ENCODE assay signal across 23 mouse cellular contexts in genomic region chr16:30709501-30709900, GRCm38 (mm10).
DNase-seq lines count a peak whose midpoint lies in the region; ATAC-seq and TF ChIP-seq lines count a peak whose summit lies in the region.
"Had no signal": no experiment of that assay in that cellular context is flagged by ENCODE, and none has a peak within 500 bp of the region (broad histone marks: within the 10 kb centered on the region; RNA-seq: fewer than 3 reads in every experiment).

No protein-coding gene starts in this region.

- H3K36me3 ChIP-seq in embryonic facial prominence, embryonic 10.5 days (replicated peaks): no peaks in the 10 kb centered on the region
- no peaks in the 10 kb centered on the region for H3K36me3 ChIP-seq in liver, postnatal 0 days (replicated peaks; ENCODE audit: insufficient read depth, low read length)
- H3K36me3 ChIP-seq: liver, embryonic 13.5 days; neural tube, embryonic 13.5 days had no signal

- 57% methylated on average over 15 of the region's 15 CpGs for whole genome bisulfite sequencing in embryonic facial prominence, embryonic 10.5 days
- WGBS in liver, postnatal 0 days (ENCODE audit: insufficient replicate concordance): 81% methylated on average over 15 of the region's 15 CpGs

- peak; percentile 24 for DNase-seq in kidney, postnatal 14 days
- no peak for DNase-seq in kidney, adult 8-10 months
- peak; percentile 51 for DNase-seq in adrenal gland, postnatal 10 days
- DNase-seq in embryonic facial prominence, embryonic 10.5 days (ENCODE audit: low spot score): peak; percentile 45
- DNase-seq in lung, postnatal 4 days: no peak
- no peak for DNase-seq in liver, postnatal 0 days
- DNase-seq: B cell, adult 2 months; cerebellum, adult 2 months; heart, postnatal 36 days; kidney, adult 18-20 months; kidney, postnatal 25 days; layer of hippocampus, postnatal 36 days; liver, embryonic 13.5 days; lung, embryonic 14.5 days; midbrain, embryonic 14.5 days; retina, postnatal 1 day; right cerebral cortex, postnatal 25 days; thymus, postnatal 14 days had no signal

- no peaks in the 10 kb centered on the region for H3K9me3 ChIP-seq in embryonic facial prominence, embryonic 10.5 days
- no peaks in the 10 kb centered on the region for H3K9me3 ChIP-seq in liver, postnatal 0 days (ENCODE audit: low read length)
- H3K9me3 ChIP-seq: liver, embryonic 13.5 days had no signal

- ATAC-seq in CD4-positive, CD25-positive, alpha-beta regulatory T cell, adult 4 months: no peak
- ATAC-seq in liver, postnatal 0 days: no peak
- ATAC-seq: inflammation-experienced regulatory T-cells, adult 6 months had no signal

- H3K4me1 ChIP-seq in embryonic facial prominence, embryonic 10.5 days: peaks cover 26% of the 10 kb centered on the region
- no peaks in the 10 kb centered on the region for H3K4me1 ChIP-seq in liver, postnatal 0 days (ENCODE audit: insufficient read depth)
- H3K4me1 ChIP-seq: liver, embryonic 13.5 days had no signal

- TF ChIP-seq EP300 in liver, postnatal 0 days (IDR thresholded peaks at IDR 0.05; ENCODE audit: low read depth): no peak

- H3K4me2 ChIP-seq in liver, postnatal 0 days (ENCODE audit: low read depth, low read length): no peak overlapping the region
- H3K4me2 ChIP-seq: hindbrain, embryonic 14.5 days; liver, embryonic 13.5 days; lung, embryonic 14.5 days; neural tube, embryonic 13.5 days had no signal

- TF ChIP-seq CTCF in liver, postnatal 0 days (IDR thresholded peaks at IDR 0.05; ENCODE audit: low read depth): no peak

- peak overlapping the region; percentile 59; the same call in 1 of the 2 replicates for H3K27ac ChIP-seq in embryonic facial prominence, embryonic 10.5 days (replicated peaks)
- H3K27ac ChIP-seq in liver, postnatal 0 days (ENCODE audit: low read depth): no peak overlapping the region
- H3K27ac ChIP-seq: hindbrain, embryonic 14.5 days; liver, embryonic 13.5 days; neural tube, embryonic 13.5 days had no signal

- H3K27me3 ChIP-seq in embryonic facial prominence, embryonic 10.5 days (replicated peaks; ENCODE audit: low read depth, poor library complexity, severe bottlenecking): no peaks in the 10 kb centered on the region
- no peaks in the 10 kb centered on the region for H3K27me3 ChIP-seq in liver, postnatal 0 days (ENCODE audit: insufficient read depth, low read length)
- H3K27me3 ChIP-seq: liver, embryonic 13.5 days; neural tube, embryonic 13.5 days had no signal

- no peak overlapping the region for H3K4me3 ChIP-seq in embryonic facial prominence, embryonic 10.5 days
- H3K4me3 ChIP-seq in liver, postnatal 0 days (ENCODE audit: low read depth, low read length): no peak overlapping the region
- H3K4me3 ChIP-seq: liver, embryonic 13.5 days; megakaryocyte, embryonic 14.5 days; neural tube, embryonic 13.5 days had no signal

- H3K9ac ChIP-seq in liver, postnatal 0 days (replicated peaks): no peak overlapping the region
- H3K9ac ChIP-seq: hindbrain, embryonic 14.5 days; liver, embryonic 13.5 days; lung, embryonic 14.5 days; neural tube, embryonic 13.5 days had no signal

Comparison
In these comparisons a context has a peak if more than half of its experiments do, and no peak if none do; other contexts are left out.
1. DNase-seq: peak in kidney, postnatal 14 days (single experiment), adrenal gland, postnatal 10 days (single experiment) and embryonic facial prominence, embryonic 10.5 days (single experiment); none in kidney, adult 8-10 months (0 of 2), lung, postnatal 4 days (0 of 2) and liver, postnatal 0 days (single experiment).